ENCODE assay signal across 3 mouse cellular contexts in the genomic region with DNA sequence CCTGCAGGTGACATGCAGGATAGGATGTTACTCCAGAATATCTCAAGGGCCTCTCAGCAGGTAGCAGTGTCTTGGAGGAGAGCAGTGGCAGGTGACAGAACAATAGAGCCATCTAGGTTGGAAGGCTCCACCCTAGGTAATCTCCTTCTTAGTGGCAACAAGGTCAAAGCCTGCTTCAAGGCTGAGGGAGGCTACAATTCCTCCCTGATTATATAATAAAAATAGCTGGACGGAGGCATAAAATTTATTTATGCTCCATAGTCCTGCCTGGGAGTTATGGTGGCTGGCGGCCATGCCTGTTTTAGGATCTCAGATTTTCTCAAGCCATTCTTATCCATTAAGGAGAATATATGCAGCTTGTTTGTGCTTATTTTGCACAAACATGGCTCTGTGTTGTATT.
A peak's percentile ranks its signal among the peaks of the same experiment; 100 is the strongest.
DNase-seq lines count a peak whose midpoint lies in the region.

No protein-coding gene starts in this region.

- DNase-seq in ES-CJ7 (ENCODE audit: low read depth, low spot score), result peak; percentile 13
- peak; percentile 53 for DNase-seq in R1 (ENCODE audit: low read depth, low spot score)
- DNase-seq in ZHBTc4 (ENCODE audit: low read depth, low spot score), result peak; percentile 56
